Mouse (Mus musculus) kidney, postnatal 0 days (tissue): Measurements from ENCODE around the gene Zdhhc11. TPM values are rescaled to one million over a fixed set of nuclear protein-coding genes. Genes with fewer than 3 reads are reported as not detected.
"Not testable (repeated sequence)": the region's sequence is repeated elsewhere in the genome, so short reads cannot be mapped to it uniquely, and the experiment has no call there.

ENCODE experiments used
- ATAC-seq: fragments of 200-750 bp; cut with Nextera tagmentation; replicated peaks from 2 replicates; pipeline ENCODE4 v1.8.0; 2017; ENCODE audit warnings: low read depth, moderate number of reproducible peaks, moderate TSS enrichment, moderate library complexity; ENCODE audit not compliant: low FRiP score
- DNase-seq: peaks from one replicate; pipeline ENCODE4 v3.0.0-alpha.2; 2016; ENCODE audit warnings: low spot score
- H3K27ac ChIP-seq: fragments of 300-500 bp; sonication (generic); 2 replicates; pipeline ENCODE4 v1.5.1; 2014; ENCODE audit warnings: mild to moderate bottlenecking
- H3K27me3 ChIP-seq: fragments of 300-500 bp; sonication (generic); 2 replicates; pipeline ENCODE4 v1.6.1; 2014; ENCODE audit warnings: low read length, mixed read lengths; ENCODE audit not compliant: insufficient read depth
- H3K36me3 ChIP-seq: fragments of 300-500 bp; sonication (generic); 2 replicates; pipeline ENCODE4 v1.6.1; 2014; ENCODE audit warnings: low read length, mixed read lengths; ENCODE audit not compliant: insufficient read depth
- H3K4me1 ChIP-seq: fragments of 300-500 bp; sonication (generic); replicated peaks from 2 replicates; pipeline ENCODE4 v1.6.1; 2014; ENCODE audit warnings: antibody characterized with exemption, low read length, mixed read lengths; ENCODE audit not compliant: insufficient read depth
- H3K4me2 ChIP-seq: fragments of 300-500 bp; sonication (generic); 2 replicates; pipeline ENCODE4 v1.6.1; 2014; ENCODE audit warnings: mild to moderate bottlenecking, low read length, moderate library complexity, mixed read lengths
- H3K4me3 ChIP-seq: fragments of 300-500 bp; sonication (generic); replicated peaks from 2 replicates; pipeline ENCODE4 v1.5.1; 2014; ENCODE audit warnings: low read depth, low read length
- H3K9ac ChIP-seq: fragments of 300-500 bp; sonication (generic); 2 replicates; pipeline ENCODE4 v1.6.1; 2014; ENCODE audit warnings: low read depth, low read length
- H3K9me3 ChIP-seq: fragments of 300-500 bp; sonication (generic); replicated peaks from 2 replicates; pipeline ENCODE4 v1.6.1; 2016; ENCODE audit warnings: low read length, inconsistent platforms, mixed read lengths
- CTCF ChIP-seq: IDR thresholded peaks from 2 replicates; pipeline ENCODE4 v1.5.1; 2016; ENCODE audit warnings: antibody characterized with exemption, low read depth, mild to moderate bottlenecking, moderate library complexity
- WGBS: fragments of 180-500 bp; shearing (Covaris S2); extraction: QIAGEN DNeasy Blood & Tissue Kit; methylation state at CpG from one replicate; pipeline ENCODE4 v1.1.7; 2014; 5-methylcytosine and 5-hydroxymethylcytosine counted together
- polyA plus RNA-seq: library from polyadenylated mRNA; unstranded; fragments of >200 nt; fragmentation: Nextera tagmentation; extraction: Ambion mirVana; gene quantifications from 2 replicates; pipeline ENCODE4 v1.2.1, GENCODE M21; 2015

Gene Zdhhc11
- polyA plus RNA-seq, 1 experiment from 2014 or later = not detected

GRCm38 (mm10) chr13:74009791-74010614 lies 46.4 kb downstream of the Zdhhc11 start:
- Histone ChIP-seq H3K4me1 (peaks cover 4% of the 10 kb centered on the region; the same call in 1 of the 2 replicates), H3K27ac (no peak overlapping the region), H3K27me3 (peaks cover 16% of the 10 kb centered on the region), H3K4me2 (peak overlapping the region; percentile 92), H3K9me3 (no peaks in the 10 kb centered on the region), H3K4me3 (peak overlapping the region; percentile 49), H3K36me3 (no peaks in the 10 kb centered on the region), H3K9ac (peak overlapping the region; percentile 40; the same call in 1 of the 2 replicates)
- TF ChIP-seq CTCF = no peak
- DNase-seq (peak; percentile 67), ATAC-seq (peak; percentile 1; the same call in 1 of the 2 replicates)
- 2% methylated on average over 54 of the region's 55 CpGs for WGBS

DNA sequence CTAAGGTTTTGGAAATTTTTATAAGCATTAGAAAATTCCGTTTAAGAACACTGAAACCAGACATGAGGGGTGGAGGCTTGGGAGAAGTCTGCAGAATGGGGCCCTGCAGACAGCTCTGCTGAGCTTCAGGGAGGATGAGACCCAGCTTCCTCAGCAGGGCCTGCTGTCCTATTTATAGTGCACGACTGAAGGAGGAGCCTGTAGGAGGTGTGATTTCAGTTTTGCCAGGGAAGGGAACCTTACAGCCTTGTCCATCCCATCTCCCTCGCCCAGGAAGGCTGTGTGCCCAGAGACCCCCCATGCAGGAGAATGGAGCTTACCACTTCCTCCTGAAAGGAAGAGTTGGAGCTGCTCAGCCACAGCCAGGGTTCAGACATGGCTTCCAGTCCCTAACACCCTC lies 47.0 kb downstream of the Zdhhc11 start:
- WGBS = 19% methylated on average over 3 of the region's 3 CpGs
- ATAC-seq = no peak
- H3K27ac ChIP-seq = no peak overlapping the region
- peaks cover 16% of the 10 kb centered on the region for H3K27me3 ChIP-seq
- DNase-seq = no peak
- H3K9ac ChIP-seq = no peak overlapping the region
- H3K4me2 ChIP-seq = peak overlapping the region; percentile 92
- H3K4me3 ChIP-seq = peak overlapping the region; percentile 49
- no peaks in the 10 kb centered on the region for H3K36me3 ChIP-seq
- no peak for TF ChIP-seq CTCF
- no peaks in the 10 kb centered on the region for H3K9me3 ChIP-seq
- peaks cover 4% of the 10 kb centered on the region; the same call in 1 of the 2 replicates for H3K4me1 ChIP-seq

GRCm38 (mm10) chr13:74015908-74016307 lies 52.3 kb downstream of the Zdhhc11 start:
- H3K27ac ChIP-seq = no peak overlapping the region
- H3K4me2 ChIP-seq = no peak overlapping the region
- 0 out of 2 replicates have a peak, but pooled peaks have one; percentile 49 for ATAC-seq
- DNase-seq = peak; percentile 47
- H3K27me3 ChIP-seq = 0 out of 2 replicates have a peak, but pooled peaks cover 5% of the 10 kb centered on the region
- no peaks in the 10 kb centered on the region for H3K4me1 ChIP-seq
- no peaks in the 10 kb centered on the region for H3K36me3 ChIP-seq
- no peaks in the 10 kb centered on the region for H3K9me3 ChIP-seq
- no peak overlapping the region for H3K4me3 ChIP-seq
- no peak overlapping the region for H3K9ac ChIP-seq
- 51% methylated on average over 4 of the region's 4 CpGs for WGBS
- TF ChIP-seq CTCF = no peak

GRCm38 (mm10) chr13:74017426-74017825 lies 53.8 kb downstream of the Zdhhc11 start:
- H3K9me3 ChIP-seq = no peaks in the 10 kb centered on the region
- no peak overlapping the region for H3K27ac ChIP-seq
- H3K27me3 ChIP-seq = no peaks in the 10 kb centered on the region
- no peak overlapping the region for H3K4me3 ChIP-seq
- 57% methylated on average over 4 of the region's 4 CpGs for WGBS
- no peaks in the 10 kb centered on the region for H3K36me3 ChIP-seq
- no peak overlapping the region for H3K4me2 ChIP-seq
- no peak for ATAC-seq
- DNase-seq = no peak
- TF ChIP-seq CTCF = no peak
- no peak overlapping the region for H3K9ac ChIP-seq
- H3K4me1 ChIP-seq = no peaks in the 10 kb centered on the region

DNA sequence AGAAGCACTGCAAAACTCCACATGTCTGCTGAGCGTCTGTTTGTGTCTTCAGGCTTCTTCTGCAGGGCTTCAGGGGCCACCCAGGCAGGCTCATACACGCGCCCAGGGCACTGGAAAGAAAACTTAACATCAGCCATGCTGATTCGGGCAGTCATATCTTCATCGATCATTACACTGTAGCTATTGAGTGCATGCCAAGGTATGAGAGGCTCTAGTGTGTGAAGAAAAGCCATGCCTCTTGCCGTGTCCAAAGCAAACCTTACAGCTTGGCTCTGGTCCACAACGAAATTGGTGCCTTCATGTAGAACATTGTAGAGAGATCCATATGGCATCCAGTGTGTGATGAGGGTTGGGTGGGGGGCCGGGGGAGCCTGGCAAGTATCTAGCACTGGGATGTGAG lies 55.4 kb downstream of the Zdhhc11 start:
- WGBS = 87% methylated on average over 8 of the region's 8 CpGs

DNA sequence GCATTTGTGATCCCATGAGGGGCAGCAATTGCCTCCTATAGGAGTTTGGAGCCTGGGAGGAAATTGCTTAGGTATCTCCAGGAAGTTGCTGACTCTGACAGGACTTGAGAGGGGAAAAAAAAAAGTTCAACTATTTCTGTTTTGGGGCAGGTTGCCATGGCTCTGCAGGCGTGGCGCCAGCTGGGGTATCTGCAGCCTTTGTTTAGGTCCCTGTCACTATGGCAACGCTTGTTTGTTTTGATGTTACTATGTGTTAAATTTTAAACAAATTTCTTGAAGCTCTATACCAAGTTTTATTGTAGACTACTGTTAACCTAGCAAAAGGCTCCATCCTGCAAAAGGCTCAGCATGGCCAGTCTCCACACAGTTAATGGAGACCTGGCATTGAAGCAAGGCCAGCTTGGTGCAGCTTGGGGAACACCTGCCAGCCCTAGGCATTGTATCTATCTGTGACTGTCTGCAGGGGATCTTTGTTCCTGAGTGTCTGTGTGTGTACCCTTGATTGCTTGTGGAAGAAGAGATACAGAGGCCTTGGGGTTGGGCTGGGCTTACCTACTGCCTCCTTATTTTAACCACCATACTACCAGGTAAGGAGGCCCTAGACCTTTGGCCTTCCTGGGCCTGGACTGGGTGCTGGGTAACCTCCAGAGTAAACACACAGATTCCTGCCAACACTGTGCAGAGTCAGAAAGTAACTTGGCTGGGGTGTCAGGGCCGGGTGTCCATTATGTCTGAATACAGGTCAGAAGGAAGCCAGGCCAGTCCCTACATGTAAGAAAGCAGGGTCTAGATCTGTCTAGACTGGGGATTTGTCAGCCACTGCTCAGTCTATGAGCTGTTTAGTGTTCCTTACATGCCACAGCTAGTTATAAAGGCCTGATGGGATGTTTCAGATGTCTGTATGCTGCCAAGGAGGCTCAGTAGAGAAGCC lies 61.8 kb downstream of the Zdhhc11 start:
- Histone ChIP-seq H3K36me3 (no peaks in the 10 kb centered on the region), H3K9ac (no peak overlapping the region), H3K9me3 (no peaks in the 10 kb centered on the region), H3K27ac (no peak overlapping the region), H3K27me3 (no peaks in the 10 kb centered on the region), H3K4me1 (no peaks in the 10 kb centered on the region), H3K4me2 (no peak overlapping the region), H3K4me3 (no peak overlapping the region)
- peak; percentile 22 for DNase-seq
- ATAC-seq = no peak
- TF ChIP-seq CTCF = no peak
- 70% methylated on average over 4 of the region's 4 CpGs for WGBS

More for the DNA sequence above, 55.4 kb downstream of the Zdhhc11 start:
- DNase-seq, H3K4me1 ChIP-seq, H3K4me2 ChIP-seq, H3K4me3 ChIP-seq, H3K27me3 ChIP-seq, H3K36me3 ChIP-seq, ATAC-seq, H3K9ac ChIP-seq, H3K9me3 ChIP-seq, H3K27ac ChIP-seq: not testable (repeated sequence)
